8 mouse cellular contexts compared by ENCODE assay signal in genomic region chr14:34673395-34674228, GRCm38 (mm10). TPM values are rescaled to one million over a fixed set of nuclear protein-coding genes. Genes with fewer than 3 reads are reported as not detected.
A peak's percentile ranks its signal among the peaks of the same experiment; 100 is the strongest.
DNase-seq lines count a peak whose midpoint lies in the region; ATAC-seq lines count a peak whose summit lies in the region.

Wapl (plus strand) TSS chr14:34673928.

- no peaks in the 10 kb centered on the region for H3K27me3 ChIP-seq in heart, embryonic 14.5 days (ENCODE audit: control insufficient read depth, insufficient read depth, low read length)
- no peaks in the 10 kb centered on the region for H3K27me3 ChIP-seq in liver, embryonic 13.5 days
- H3K27me3 ChIP-seq in stomach, embryonic 16.5 days (ENCODE audit: control insufficient read depth, insufficient read depth, low read length) = no peaks in the 10 kb centered on the region

- peak within 1 kb of the TSS; percentile 91 for H3K27ac ChIP-seq in heart, embryonic 14.5 days (replicated peaks in 1 of 2; ENCODE audit: control insufficient read depth in 1 of 2, insufficient read depth in 1 of 2, low read depth in 2 of 2, low read length in 2 of 2)
- peak within 1 kb of the TSS; percentile 97 for H3K27ac ChIP-seq in liver, embryonic 13.5 days
- H3K27ac ChIP-seq in stomach, embryonic 16.5 days (ENCODE audit: low read length) = peak within 1 kb of the TSS; percentile 86

- DNase-seq in c-Kit-negative CD71-positive TER-119-positive erythroid progenitor cells, embryonic 14.5 days (ENCODE audit: low read depth, low spot score) = peak; percentile 94
- DNase-seq in fibroblast of lung, adult 2 months (ENCODE audit: low read depth) = peak; percentile 92
- peak; percentile 98 for DNase-seq in kidney, postnatal 14 days
- peak; percentile 95 for DNase-seq in liver, embryonic 13.5 days
- DNase-seq in neural tube, embryonic 10.5 days (ENCODE audit: extremely low spot score, low spot score) = peak; percentile 95

- peaks cover 0 to 13% of the 10 kb centered on the region in 2 experiments; a peak in 2 of 4 replicates for H3K4me1 ChIP-seq in heart, embryonic 14.5 days (ENCODE audit: control insufficient read depth in 2 of 2, insufficient read depth in 2 of 2, low read length in 2 of 2)
- H3K4me1 ChIP-seq in liver, embryonic 13.5 days (replicated peaks) = peaks cover 54% of the 10 kb centered on the region
- peaks cover 8% of the 10 kb centered on the region; the same call in 1 of the 2 replicates for H3K4me1 ChIP-seq in stomach, embryonic 16.5 days (ENCODE audit: control insufficient read depth, insufficient read depth, low read length)

- H3K4me2 ChIP-seq in heart, embryonic 14.5 days (ENCODE audit: low read length) = peak within 1 kb of the TSS; percentile 92
- H3K4me2 ChIP-seq in liver, embryonic 13.5 days = peak within 1 kb of the TSS; percentile 71
- H3K4me2 ChIP-seq in stomach, embryonic 16.5 days (ENCODE audit: low read depth, low read length) = peak within 1 kb of the TSS; percentile 85

- H3K4me3 ChIP-seq in heart, embryonic 14.5 days (ENCODE audit: control insufficient read depth in 1 of 2, insufficient read depth in 1 of 2, low read depth in 1 of 2, low read length in 2 of 2) = peak within 1 kb of the TSS; percentile 83 to 94
- peak within 1 kb of the TSS; percentile 97 for H3K4me3 ChIP-seq in liver, embryonic 13.5 days (replicated peaks)
- peak within 1 kb of the TSS; percentile 85 for H3K4me3 ChIP-seq in stomach, embryonic 16.5 days (replicated peaks; ENCODE audit: low read length)

- WGBS in heart, embryonic 14.5 days = 0% methylated on average over 87 of the region's 90 CpGs
- WGBS in liver, embryonic 13.5 days (ENCODE audit: insufficient replicate concordance) = under 1% methylated on average over 90 of the region's 90 CpGs
- WGBS in stomach, embryonic 16.5 days = under 1% methylated on average over 72 of the region's 90 CpGs

- H3K9me3 ChIP-seq in heart, embryonic 14.5 days (ENCODE audit: control insufficient read depth, low read length) = no peaks in the 10 kb centered on the region
- H3K9me3 ChIP-seq in liver, embryonic 13.5 days (replicated peaks) = no peaks in the 10 kb centered on the region
- H3K9me3 ChIP-seq in stomach, embryonic 16.5 days (replicated peaks; ENCODE audit: control insufficient read depth, low read length) = no peaks in the 10 kb centered on the region

- H3K9ac ChIP-seq in heart, embryonic 14.5 days (ENCODE audit: low read length) = peak within 1 kb of the TSS; percentile 94
- peak within 1 kb of the TSS; percentile 99 for H3K9ac ChIP-seq in liver, embryonic 13.5 days
- H3K9ac ChIP-seq in stomach, embryonic 16.5 days (ENCODE audit: low read length) = peak within 1 kb of the TSS; percentile 94

- H3K36me3 ChIP-seq in heart, embryonic 14.5 days (ENCODE audit: control insufficient read depth, insufficient read depth, low read length) = peaks cover 13% of the 10 kb centered on the region
- H3K36me3 ChIP-seq in liver, embryonic 13.5 days = peaks cover 16% of the 10 kb centered on the region
- H3K36me3 ChIP-seq in stomach, embryonic 16.5 days (ENCODE audit: control insufficient read depth, insufficient read depth, low read length) = no peaks in the 10 kb centered on the region

- ATAC-seq in CD4-positive, CD25-positive, alpha-beta regulatory T cell, adult 4 months = peak; percentile 94
- peak; percentile 98 for ATAC-seq in heart, embryonic 14.5 days (ENCODE audit: insufficient number of reproducible peaks, insufficient read depth, low FRiP score, low read depth)
- ATAC-seq in liver, embryonic 13.5 days (ENCODE audit: low read depth) = peak; percentile 95
- peak; percentile 98 for ATAC-seq in stomach, embryonic 16.5 days (ENCODE audit: insufficient read depth, low FRiP score)

RNA-seq across cellular contexts. Expression of gene Wapl, which starts in this region (rescaled TPM):
- 10 to 100 TPM; 49.1 to 49.9 TPM for polyA plus RNA-seq in CD4-positive, CD25-positive, alpha-beta regulatory T cell, adult 4 months (2017; shearing (Covaris generic))
- polyA plus RNA-seq in heart, embryonic 14.5 days (2014; fragmentation: Nextera tagmentation; extraction: Ambion mirVana) = 18.1 and 19.9 TPM in 2 replicates
- 24.9 and 30.0 TPM in 2 replicates for polyA plus RNA-seq in liver, embryonic 13.5 days (2015; fragmentation: Nextera tagmentation; extraction: Ambion mirVana)
- 17.4 and 22.5 TPM in 2 replicates for polyA plus RNA-seq in stomach, embryonic 16.5 days (2015; fragmentation: Nextera tagmentation; extraction: Ambion mirVana)

Comparison
In these comparisons a context has a peak if more than half of its experiments do, and no peak if none do; other contexts are left out.
1. Peak in every context shown above with its lines: DNase-seq, ATAC-seq, H3K4me3 ChIP-seq and H3K27ac ChIP-seq.